Mouse (Mus musculus): ENCODE data around the gene Hsd17b12. TPM values are rescaled to one million over a fixed set of nuclear protein-coding genes. Genes with fewer than 3 reads are reported as not detected.

The Hsd17b12 gene
- polyA plus RNA-seq, 1 experiment: 27.4 TPM

- H3K4me3 ChIP-seq (replicated peaks; ENCODE audit: extremely low read depth, low read depth, low read length): no peak overlapping the region
- 46% methylated on average over 5 of the region's 5 CpGs for WGBS
- peaks cover 9% of the 10 kb centered on the region; the same call in 1 of the 2 replicates for H3K4me1 ChIP-seq (ENCODE audit: control insufficient read depth, insufficient read depth, low read length)
- TF ChIP-seq CTCF (IDR thresholded peaks at IDR 0.05; ENCODE audit: insufficient read depth, low read length) (no peak), POLR2A (IDR thresholded peaks at IDR 0.05; ENCODE audit: borderline replicate concordance, extremely low read depth, low read depth, low read length) (no peak)
- no peak for DNase-seq
These were observed 165.5 kb downstream of the Hsd17b12 start for GRCm38 (mm10) chr2:93992259-93992658.

GRCm38 (mm10) chr2:93991336-93991735, 166.4 kb downstream of the Hsd17b12 start:
- H3K4me1 ChIP-seq (ENCODE audit: control insufficient read depth, insufficient read depth, low read length): peaks cover 9% of the 10 kb centered on the region; the same call in 1 of the 2 replicates
- TF ChIP-seq CTCF (IDR thresholded peaks at IDR 0.05; ENCODE audit: insufficient read depth, low read length): no peak
- no peak for TF ChIP-seq POLR2A (IDR thresholded peaks at IDR 0.05; ENCODE audit: borderline replicate concordance, extremely low read depth, low read depth, low read length)
- DNase-seq: no peak
- WGBS: 40% methylated on average over 3 of the region's 3 CpGs
- no peak overlapping the region for H3K4me3 ChIP-seq (replicated peaks; ENCODE audit: extremely low read depth, low read depth, low read length)

- Histone ChIP-seq H3K4me3 (replicated peaks; ENCODE audit: extremely low read depth, low read depth, low read length) (no peak overlapping the region), H3K4me1 (ENCODE audit: control insufficient read depth, insufficient read depth, low read length) (peaks cover 11% of the 10 kb centered on the region)
- WGBS: 85% methylated on average over 2 of the region's 2 CpGs
- TF ChIP-seq CTCF (IDR thresholded peaks at IDR 0.05; ENCODE audit: insufficient read depth, low read length) (no peak), POLR2A (IDR thresholded peaks at IDR 0.05; ENCODE audit: borderline replicate concordance, extremely low read depth, low read depth, low read length) (no peak)
- no peak for DNase-seq
These were observed 169.3 kb downstream of the Hsd17b12 start for GRCm38 (mm10) chr2:93988440-93988839.

Other genes with a start within 250 kb of the Hsd17b12 start
- 51.8 and 107 TPM in 2 replicates for gene Gm13889, start 200.8 kb downstream of the Hsd17b12 start, polyA plus RNA-seq (2012; rRNA removed)
- gene Gm27027, start 161.6 kb downstream of the Hsd17b12 start, polyA plus RNA-seq (2012; rRNA removed): not detected in 2 replicates
- 28.2 and 36.6 TPM in 2 replicates for gene Alkbh3, start 147.2 kb downstream of the Hsd17b12 start, polyA plus RNA-seq (2012; rRNA removed)
- 15.0 and 18.6 TPM in 2 replicates for gene Ttc17, start 248.7 kb upstream of the Hsd17b12 start, polyA plus RNA-seq (2012; rRNA removed)